Mouse (Mus musculus): ENCODE data around the gene Ccdc180.

Gene Ccdc180

GRCm38 (mm10) chr4:45890066-45890761 lies at the start of gene Ccdc180:
Ccdc180 (plus strand) TSS chr4:45890303.
- peak; percentile 23 to 32 for DNase-seq (ENCODE audit: low spot score in 2 of 2)

DNA sequence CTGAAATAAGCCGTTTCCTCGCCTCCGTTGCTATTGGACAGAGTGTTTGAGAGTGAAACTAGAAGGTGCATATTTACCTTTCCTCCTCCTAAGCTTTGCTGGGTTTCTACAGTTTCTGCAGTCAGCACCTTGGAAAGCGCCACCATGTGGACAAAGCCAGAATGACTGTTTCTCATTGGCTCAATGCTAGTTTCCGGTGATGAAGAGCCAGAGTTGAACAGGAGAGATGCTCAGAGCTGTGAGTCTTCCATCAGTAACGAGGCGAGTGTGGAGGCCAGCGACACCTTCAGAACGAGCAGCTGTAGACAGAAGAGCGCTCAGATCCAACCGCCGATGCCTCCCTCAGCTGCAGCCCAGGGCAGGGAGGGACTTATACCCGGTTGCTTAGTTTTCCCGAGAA lies 45.7 kb upstream of the Ccdc180 start:
- DNase-seq (ENCODE audit: low spot score in 2 of 2) = no peak

GRCm38 (mm10) chr4:45846263-45846662 lies 43.8 kb upstream of the Ccdc180 start:
- DNase-seq (ENCODE audit: low spot score in 2 of 2) = no peak

DNA sequence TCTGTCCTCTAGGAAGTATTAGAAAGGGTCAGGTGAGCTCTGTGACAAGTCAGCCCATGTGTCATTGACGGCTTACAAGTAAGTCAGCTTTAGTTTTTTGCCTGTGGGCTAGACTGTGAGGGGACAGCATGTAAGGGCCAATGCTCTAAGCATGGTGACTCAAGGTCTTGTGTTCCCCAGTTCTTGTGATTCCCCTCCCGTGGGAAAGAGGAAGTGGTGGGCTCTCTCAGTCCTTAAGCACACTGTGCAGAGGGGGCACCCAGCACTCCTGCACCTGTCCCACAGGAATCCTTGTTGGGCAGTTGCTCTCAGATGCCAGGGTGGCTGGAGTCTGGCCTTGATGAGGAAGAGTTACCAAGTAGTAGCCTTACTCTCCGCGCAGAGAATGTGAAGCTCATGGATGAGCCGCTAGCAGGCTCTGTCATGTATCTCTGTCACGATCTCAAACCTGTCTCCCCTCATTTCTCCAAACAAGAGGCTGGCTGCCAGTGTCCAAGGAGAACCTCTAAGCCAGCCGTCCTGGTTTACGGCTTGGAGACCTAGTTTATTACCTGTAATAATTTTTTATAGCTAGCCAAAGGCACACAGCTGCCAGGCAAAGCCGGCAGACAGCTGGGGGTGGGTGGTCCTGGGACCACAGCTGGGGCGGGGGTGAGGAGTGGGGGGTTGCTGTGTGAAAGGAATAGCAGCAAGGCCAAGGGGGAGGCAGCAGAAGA lies 41.8 kb upstream of the Ccdc180 start, which contains the start of gene Stra6l:
Gene Stra6l, plus strand, starts transcription at position 556 of the 716 bp plus-strand sequence.
- no peak for DNase-seq (ENCODE audit: low spot score in 2 of 2)

- DNase-seq (ENCODE audit: low spot score in 2 of 2) = no peak
Observed at GRCm38 (mm10) chr4:45848825-45849156, 41.3 kb upstream of the Ccdc180 start.

GRCm38 (mm10) chr4:45849419-45849818 lies 40.7 kb upstream of the Ccdc180 start:
- DNase-seq (ENCODE audit: low spot score in 2 of 2) = no peak

- DNase-seq (ENCODE audit: low spot score in 2 of 2) = no peak
Observed at GRCm38 (mm10) chr4:45851640-45852051, 38.5 kb upstream of the Ccdc180 start.

- no peak for DNase-seq (ENCODE audit: low spot score in 2 of 2)
Observed at GRCm38 (mm10) chr4:45853496-45854246, 36.4 kb upstream of the Ccdc180 start.

DNA sequence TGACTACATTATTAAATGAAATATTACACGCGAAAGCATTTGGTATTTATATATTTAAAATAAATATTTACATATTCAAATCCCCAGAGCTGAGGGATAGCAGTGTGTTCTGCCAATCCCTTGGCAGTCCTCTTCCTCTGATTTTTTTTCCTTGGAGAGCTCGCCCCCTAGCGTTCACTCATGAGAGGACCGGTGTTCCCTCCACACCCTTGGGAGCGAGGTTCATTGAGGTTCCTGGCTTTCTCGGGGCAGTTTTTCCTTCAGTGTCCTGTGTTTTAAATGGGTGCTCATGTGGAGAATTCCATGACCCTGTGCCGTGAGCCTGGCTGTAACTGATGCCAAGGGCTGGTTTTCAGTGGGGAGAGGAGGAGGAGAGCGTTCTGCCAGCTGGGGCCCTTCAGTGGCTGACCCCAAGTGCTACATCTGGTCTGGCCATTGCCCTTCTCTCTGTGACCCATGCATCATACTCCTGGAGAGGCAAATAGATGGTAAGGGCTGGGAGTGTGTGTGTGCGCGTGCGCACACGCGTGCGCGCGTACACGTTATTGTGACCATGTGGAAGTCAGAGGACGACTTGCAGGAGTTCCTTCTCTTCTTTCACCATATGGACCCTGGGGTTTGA lies 34.2 kb upstream of the Ccdc180 start:
- DNase-seq (ENCODE audit: low spot score in 2 of 2) = peak; percentile 27 to 39

DNA sequence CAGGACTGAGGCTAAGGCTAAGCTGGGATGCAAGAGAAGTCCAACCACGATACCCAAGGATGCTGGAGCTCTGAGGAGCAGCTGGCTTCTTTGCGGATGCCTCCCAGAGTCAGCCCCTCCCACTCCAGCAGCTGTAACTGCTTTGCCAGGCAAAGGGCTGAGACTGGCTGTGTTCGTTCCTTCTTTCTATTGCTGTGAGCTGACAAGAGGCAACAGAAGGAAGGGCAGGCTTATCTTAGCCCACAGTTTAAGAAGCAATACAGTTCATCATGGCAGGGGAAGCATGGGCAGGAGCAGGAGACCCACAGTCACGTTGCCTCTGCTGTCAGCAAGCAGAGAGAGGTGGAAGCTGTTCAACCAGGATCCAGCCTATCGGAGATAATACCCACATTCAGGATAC lies 28.9 kb upstream of the Ccdc180 start:
- no peak for DNase-seq (ENCODE audit: low spot score in 2 of 2)

- DNase-seq (ENCODE audit: low spot score in 2 of 2) = no peak
Observed at GRCm38 (mm10) chr4:45867416-45867815, 22.7 kb upstream of the Ccdc180 start.

DNA sequence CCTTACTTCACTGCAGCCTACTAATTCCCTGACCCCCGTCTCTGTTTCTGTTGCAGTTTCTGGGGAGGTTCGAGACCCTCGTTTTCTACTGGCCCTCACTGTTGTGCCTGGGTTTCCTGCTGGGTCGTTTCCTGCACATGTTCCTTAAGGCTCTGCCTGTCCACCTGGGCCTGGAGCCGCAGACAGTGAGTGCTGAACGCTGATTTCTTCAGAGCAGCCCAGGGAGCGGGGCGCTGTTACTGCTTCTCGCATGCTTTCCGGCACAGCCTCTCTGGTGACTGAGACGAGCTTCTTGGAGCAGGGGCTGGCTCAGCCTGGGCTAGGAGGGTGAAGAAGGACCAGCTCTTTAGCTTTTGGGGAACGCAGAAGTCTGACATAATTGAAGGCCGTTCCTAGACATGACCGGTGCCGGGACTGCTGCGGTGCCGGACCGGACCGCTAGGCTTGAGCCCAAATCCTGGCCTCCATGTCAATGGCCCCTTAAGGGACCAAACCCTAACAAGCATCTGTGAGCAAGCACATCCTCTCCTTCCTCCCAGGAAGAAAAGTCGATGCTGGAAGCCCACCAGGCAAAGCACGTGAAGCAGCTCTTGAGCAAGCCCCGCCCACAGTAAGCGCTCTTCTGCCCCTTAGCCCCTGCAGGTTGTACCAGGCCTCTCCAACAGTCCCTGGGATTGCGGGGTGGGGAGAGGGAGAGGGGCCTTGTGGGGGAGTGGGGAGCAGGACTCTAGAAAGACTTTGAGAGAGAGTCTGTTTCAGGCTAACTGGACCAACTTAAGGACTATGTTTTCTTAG lies 20.9 kb upstream of the Ccdc180 start:
- no peak for DNase-seq (ENCODE audit: low spot score in 2 of 2)

GRCm38 (mm10) chr4:45872147-45872546 lies 18.0 kb upstream of the Ccdc180 start:
- DNase-seq (ENCODE audit: low spot score in 2 of 2) = no peak

- DNase-seq (ENCODE audit: low spot score in 2 of 2) = no peak
Observed at GRCm38 (mm10) chr4:45878929-45879328, 11.2 kb upstream of the Ccdc180 start.

DNA sequence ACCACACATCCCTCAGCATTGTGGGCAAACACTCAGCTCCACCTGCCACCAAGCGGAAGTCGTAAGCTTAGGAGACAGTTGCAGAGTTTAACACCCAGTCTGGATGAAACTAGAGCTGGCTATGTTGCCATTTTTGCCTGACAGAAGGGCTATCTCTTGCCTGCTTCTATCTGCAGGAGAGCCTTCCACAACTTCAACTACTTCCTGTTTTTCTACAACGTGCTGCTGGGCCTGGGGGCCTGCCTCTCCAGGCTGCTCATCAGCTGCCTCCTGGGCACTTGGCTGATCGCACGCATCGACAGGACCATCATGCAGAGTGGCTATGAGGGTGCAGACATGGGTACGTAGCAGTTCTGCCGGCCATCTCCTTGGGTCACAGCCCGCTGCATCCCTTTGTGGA lies 7.6 kb upstream of the Ccdc180 start:
- no peak for DNase-seq (ENCODE audit: low spot score in 2 of 2)

- DNase-seq (ENCODE audit: low spot score in 2 of 2) = no peak
Observed at GRCm38 (mm10) chr4:45883250-45883649, 6.9 kb upstream of the Ccdc180 start.

- DNase-seq (ENCODE audit: low spot score in 2 of 2) = no peak
Observed at GRCm38 (mm10) chr4:45889487-45889886, 616 bp upstream of the Ccdc180 start.

DNA sequence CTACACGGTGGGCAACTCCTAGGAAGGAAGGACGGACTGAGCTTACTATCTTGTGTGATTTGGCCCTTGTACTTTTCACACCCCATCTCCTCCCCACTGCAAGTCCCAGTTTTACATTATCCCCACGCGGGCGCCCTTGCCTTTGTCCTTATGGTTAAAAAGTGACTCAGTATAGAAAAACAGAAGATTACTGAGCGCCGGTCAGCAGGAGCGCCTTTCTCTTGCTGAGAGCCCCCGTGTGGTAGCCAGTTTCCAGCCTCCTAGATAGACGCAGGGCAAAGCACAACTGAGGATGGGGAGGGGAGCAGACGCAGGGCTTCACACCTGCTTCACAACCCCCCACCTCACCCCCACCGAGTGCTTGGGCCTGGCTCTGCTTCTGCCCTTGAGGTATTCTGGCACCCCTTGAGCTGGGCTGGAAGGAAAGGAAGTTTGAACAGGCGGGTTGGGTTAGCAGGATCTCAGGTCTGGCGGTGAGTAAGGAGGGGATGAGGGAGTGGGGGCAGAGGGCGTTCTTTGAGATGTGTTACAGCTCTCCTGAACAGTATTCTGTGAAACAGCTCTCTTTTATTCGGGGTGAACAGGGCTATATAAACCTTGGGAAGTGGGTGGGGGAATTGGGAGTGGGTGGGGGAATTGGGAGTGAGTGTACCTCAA lies 6.5 kb downstream of the Ccdc180 start:
- no peak for DNase-seq (ENCODE audit: low spot score in 2 of 2)

DNA sequence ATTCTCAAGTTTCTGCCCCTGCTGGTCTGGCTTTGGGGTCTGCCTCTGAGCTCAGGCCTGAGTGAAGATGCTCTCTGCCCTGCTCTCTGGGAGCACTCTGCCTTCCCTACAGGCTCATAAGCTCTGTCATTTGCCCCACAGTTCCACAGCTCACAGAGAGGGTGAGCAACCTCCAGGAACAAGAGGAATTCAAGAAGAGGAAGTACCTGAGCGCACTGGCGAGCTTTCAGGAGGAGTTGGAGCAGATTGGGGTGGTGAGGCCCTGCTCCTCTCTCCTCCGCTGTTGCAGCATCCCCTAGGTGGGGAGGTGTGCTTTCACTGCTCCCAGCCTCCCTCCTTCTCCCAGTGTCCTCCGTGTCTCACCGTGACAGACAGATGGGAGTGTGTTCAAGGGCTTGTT lies 8.3 kb downstream of the Ccdc180 start:
- DNase-seq (ENCODE audit: low spot score in 2 of 2) = no peak

GRCm38 (mm10) chr4:45909256-45909655 lies 19.2 kb downstream of the Ccdc180 start:
- peak; percentile 26 to 34 for DNase-seq (ENCODE audit: low spot score in 2 of 2)

DNA sequence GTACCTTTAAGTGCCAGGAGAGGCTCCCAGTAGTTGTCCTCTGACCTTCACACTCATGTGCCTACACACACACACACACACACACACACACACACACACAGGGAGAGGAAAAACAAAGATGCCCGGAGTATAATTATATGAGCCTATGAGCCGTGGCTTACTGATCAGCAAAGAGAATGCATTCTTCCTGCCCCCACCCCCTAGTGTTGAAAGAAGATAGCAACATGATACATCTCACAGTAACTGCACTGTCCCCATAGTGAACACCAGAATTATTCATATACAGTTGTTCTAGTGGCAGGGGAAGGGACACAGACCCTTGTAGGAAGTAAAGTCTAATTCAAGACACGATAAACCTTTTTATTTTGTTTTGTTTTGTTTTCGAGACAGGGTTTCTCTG lies 19.8 kb downstream of the Ccdc180 start:
- DNase-seq (ENCODE audit: low spot score in 2 of 2) = no peak

Measured in right cerebral cortex, postnatal 36 days (tissue).